Mouse (Mus musculus) CD4-positive, CD25-positive, alpha-beta regulatory T cell, adult 9 weeks (primary cell): Measurements from ENCODE around the gene Rce1. TPM values are rescaled to one million over a fixed set of nuclear protein-coding genes. Genes with fewer than 3 reads are reported as not detected.

Experiments
- polyA plus RNA-seq: library from polyadenylated mRNA; unstranded; fragments of 100-300 nt; shearing (Covaris generic); gene quantifications from one replicate; pipeline ENCODE4 v1.2.1, GENCODE M21; 2017

Gene Rce1
- 51.1 TPM for polyA plus RNA-seq

DNA sequence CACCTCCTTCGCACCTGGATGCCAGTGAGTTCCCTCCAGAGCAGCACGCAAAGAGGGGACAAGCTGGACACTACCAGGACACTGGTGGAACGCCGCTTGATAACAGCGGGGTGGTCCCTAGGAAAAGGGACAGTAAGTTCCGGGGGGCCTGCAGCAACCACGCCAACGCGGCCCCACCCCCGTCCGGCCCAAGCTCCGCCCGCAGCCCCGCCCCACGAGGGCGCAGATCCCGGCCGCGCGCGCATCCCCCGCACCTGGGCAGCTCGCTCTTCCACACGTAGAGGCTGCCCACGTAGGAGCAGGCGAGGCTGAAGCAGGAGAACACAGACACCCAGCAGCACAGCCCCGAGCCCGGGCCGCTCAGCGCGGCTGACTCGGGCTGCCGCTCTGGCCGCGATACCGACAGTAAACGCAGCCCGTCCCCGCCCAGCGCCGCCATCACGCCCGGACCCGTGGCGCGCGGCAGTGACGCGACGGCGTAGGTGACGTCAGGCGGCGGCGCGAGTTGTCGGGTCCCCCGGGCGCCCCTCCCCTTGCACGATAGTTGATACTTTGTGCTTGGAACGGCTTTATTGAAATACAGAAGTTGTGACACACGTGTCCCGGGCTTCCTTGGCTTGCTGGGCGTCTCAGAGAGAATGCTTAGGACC, at the start of gene Rce1:
Rce1 (minus strand) TSS at position 463 of the 650 bp plus-strand sequence.

DNA sequence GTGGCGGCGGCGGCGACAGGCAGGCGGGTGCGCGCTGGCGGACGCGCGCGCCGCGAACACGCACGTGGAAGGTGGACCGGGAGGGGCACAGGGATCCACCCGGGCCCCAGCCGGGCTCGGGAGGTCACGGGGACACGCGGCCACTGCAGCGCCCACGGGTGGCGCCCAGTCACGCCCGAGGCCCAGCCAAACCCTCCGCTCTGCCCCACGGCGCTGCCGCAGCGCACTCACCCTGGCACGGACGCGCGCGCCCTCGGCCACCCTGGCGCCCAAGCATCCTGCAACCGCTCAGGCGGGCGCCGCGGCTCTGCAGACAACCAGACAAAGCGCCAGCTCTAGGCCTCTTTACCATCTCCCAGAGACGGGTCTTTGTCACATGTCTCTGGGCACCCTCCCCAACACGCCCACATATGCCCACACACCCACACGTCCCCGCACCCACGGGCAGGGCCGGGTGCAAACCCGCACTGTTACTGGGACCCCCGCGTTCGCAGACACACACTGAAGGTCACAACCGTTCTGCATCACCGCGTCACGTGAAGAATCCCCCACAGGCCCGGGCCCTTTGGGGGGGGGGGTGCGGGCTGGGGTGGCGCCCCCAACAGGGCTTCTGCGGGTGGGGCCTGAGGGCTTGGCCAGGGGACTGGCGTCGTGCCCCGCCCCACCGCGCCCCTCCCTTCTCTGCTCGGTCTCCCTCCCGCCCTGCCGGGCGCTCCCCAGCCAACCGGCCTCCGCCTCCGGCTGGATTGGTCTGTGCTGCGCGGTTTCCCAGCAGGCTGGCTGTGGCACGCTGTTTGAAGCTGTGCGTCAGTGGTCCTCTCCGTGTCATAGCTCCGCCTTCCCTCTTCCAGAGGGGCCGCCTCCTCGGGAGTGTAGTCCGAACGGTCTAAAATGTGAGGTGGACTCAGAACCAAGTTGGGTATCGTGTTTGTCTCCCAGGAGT, 10.0 kb downstream of the Rce1 start, which contains the start of gene Lrfn4:
Lrfn4 (minus strand) TSS at position 517 of the 943 bp plus-strand sequence.

Other genes starting within 250 kb of the Rce1 start
- 64.3 TPM for gene Kdm2a, start 227.4 kb downstream of the Rce1 start, polyA plus RNA-seq
- 3.0 TPM for gene Rhod, start 186.2 kb downstream of the Rce1 start, polyA plus RNA-seq
- not detected for gene Syt12, start 148.2 kb downstream of the Rce1 start, polyA plus RNA-seq
- gene 2010003K11Rik, start 127.1 kb downstream of the Rce1 start, polyA plus RNA-seq, result not detected
- gene Pcx, start 115.2 kb downstream of the Rce1 start, polyA plus RNA-seq, result 4.6 TPM
- gene Lrfn4, start 10.0 kb downstream of the Rce1 start, polyA plus RNA-seq, result 0.12 TPM
- not detected for gene Gm960, start 73.0 kb upstream of the Rce1 start, polyA plus RNA-seq
- gene Sptbn2, start 85.5 kb upstream of the Rce1 start, polyA plus RNA-seq, result 0.55 TPM
- gene Rbm4b, start 130.9 kb upstream of the Rce1 start, polyA plus RNA-seq, result 52.1 TPM
- 58.4 TPM for gene Rbm4, start 168.3 kb upstream of the Rce1 start, polyA plus RNA-seq
- 28.0 TPM for gene Gm21992, start 186.0 kb upstream of the Rce1 start, polyA plus RNA-seq
- gene Rbm14, start 186.0 kb upstream of the Rce1 start, polyA plus RNA-seq, result 67.0 TPM
- gene Ccs, start 213.7 kb upstream of the Rce1 start, polyA plus RNA-seq, result 165 TPM
- 0.09 TPM for gene Ccdc87, start 213.7 kb upstream of the Rce1 start, polyA plus RNA-seq
- gene Ctsf, start 229.5 kb upstream of the Rce1 start, polyA plus RNA-seq, result 4.7 TPM